Mouse (Mus musculus) forebrain, embryonic 16.5 days (tissue): ENCODE data around the gene Fkbp7. TPM values are rescaled to one million over a fixed set of nuclear protein-coding genes. Genes with fewer than 3 reads are reported as not detected.
"Not testable (repeated sequence)": the region's sequence is repeated elsewhere in the genome, so short reads cannot be mapped to it uniquely, and the experiment has no call there.

Source experiments
- ATAC-seq: fragments of 200-750 bp; cut with Nextera tagmentation; 2 replicates; pipeline ENCODE4 v1.8.0; 2017; ENCODE audit warnings: mild to moderate bottlenecking, moderate library complexity
- H3K27ac ChIP-seq: fragments of 300-500 bp; sonication (generic); 2 replicates; pipeline ENCODE4 v1.5.1; 2014; ENCODE audit warnings: low read length, control low read depth
- H3K27me3 ChIP-seq: fragments of 300-500 bp; sonication (generic); replicated peaks from 2 replicates; pipeline ENCODE4 v1.6.1; 2014; ENCODE audit warnings: low read length; ENCODE audit not compliant: control insufficient read depth, insufficient read depth
- H3K36me3 ChIP-seq: fragments of 300-500 bp; sonication (generic); 2 replicates; pipeline ENCODE4 v1.6.1; 2014; ENCODE audit not compliant: control insufficient read depth, insufficient read depth
- H3K4me1 ChIP-seq: fragments of 300-500 bp; sonication (generic); replicated peaks from 2 replicates; pipeline ENCODE4 v1.6.1; 2014; ENCODE audit warnings: low read length; ENCODE audit not compliant: control insufficient read depth, insufficient read depth
- H3K4me2 ChIP-seq: fragments of 300-500 bp; sonication (generic); 2 replicates; pipeline ENCODE4 v1.6.1; 2014; ENCODE audit warnings: mild to moderate bottlenecking, low read length, control low read depth
- H3K4me3 ChIP-seq: fragments of 300-500 bp; sonication (generic); replicated peaks from 2 replicates; pipeline ENCODE4 v1.5.1; 2014; ENCODE audit warnings: mild to moderate bottlenecking, low read length, control low read depth
- H3K9ac ChIP-seq: fragments of 300-500 bp; sonication (generic); replicated peaks from 2 replicates; pipeline ENCODE4 v1.6.1; 2014; ENCODE audit warnings: low read depth, low read length, control low read depth
- H3K9me3 ChIP-seq: fragments of 300-500 bp; sonication (generic); 2 replicates; pipeline ENCODE4 v1.6.1; 2016; ENCODE audit warnings: low read length; ENCODE audit not compliant: control insufficient read depth
- WGBS: fragments of 180-500 bp; shearing (Covaris S2); extraction: QIAGEN DNeasy Blood & Tissue Kit; methylation state at CpG from one replicate; pipeline ENCODE4 v1.1.7; 2014; 5-methylcytosine and 5-hydroxymethylcytosine counted together
- polyA plus RNA-seq: library from polyadenylated mRNA; unstranded; fragments of >200 nt; fragmentation: Nextera tagmentation; extraction: Ambion mirVana; gene quantifications from 2 replicates; pipeline ENCODE4 v1.2.1, GENCODE M21; 2015

The Fkbp7 gene
- polyA plus RNA-seq, 1 experiment from 2014 or later = 12.4 TPM

DNA sequence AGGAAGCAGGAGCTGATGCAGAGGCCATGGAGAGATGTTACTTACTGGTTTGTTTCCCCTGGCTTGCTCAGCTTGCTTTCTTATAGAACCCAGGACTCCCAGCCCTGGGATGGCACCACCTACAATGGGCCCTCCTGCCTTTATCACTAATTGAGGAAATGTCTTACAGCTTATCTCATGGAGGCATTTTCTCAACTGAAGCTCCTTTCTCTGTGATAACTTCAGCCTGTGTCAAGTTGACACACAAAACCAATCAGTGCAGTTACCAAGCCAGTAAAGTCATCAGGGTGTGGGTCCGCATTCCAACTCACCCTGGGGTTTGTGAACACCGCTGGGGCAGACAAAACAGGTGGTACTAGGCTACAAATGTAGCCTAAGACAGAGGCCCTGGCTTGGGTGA, 50.6 kb downstream of the Fkbp7 start:
- ATAC-seq, H3K4me1 ChIP-seq, H3K9ac ChIP-seq, H3K27me3 ChIP-seq, H3K27ac ChIP-seq, H3K4me2 ChIP-seq, H3K4me3 ChIP-seq, H3K9me3 ChIP-seq: not testable (repeated sequence)
- 98% methylated on average over 2 of the region's 2 CpGs for WGBS
- H3K36me3 ChIP-seq = peaks cover 19% of the 10 kb centered on the region

DNA sequence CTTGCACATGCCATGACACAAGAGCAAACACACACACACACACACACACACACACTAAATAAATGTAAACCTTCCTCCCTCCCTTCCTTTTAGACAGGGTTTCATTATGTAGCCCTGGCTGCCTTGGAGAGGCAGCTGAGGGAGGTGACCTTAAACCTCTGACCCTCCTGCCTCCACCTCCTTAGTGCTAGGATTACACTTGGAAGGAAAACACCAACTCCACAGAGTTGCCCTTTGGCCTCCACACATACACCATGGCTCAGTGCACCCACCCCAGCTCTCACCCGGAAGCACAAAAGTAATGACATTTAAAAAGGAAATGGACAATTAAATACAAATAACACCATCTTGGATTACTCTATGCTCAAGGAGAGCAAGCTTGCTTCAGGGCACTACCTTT, 51.2 kb downstream of the Fkbp7 start:
- 88% methylated on average over 1 of the region's 1 CpGs for WGBS
- H3K4me2 ChIP-seq = no peak overlapping the region
- H3K9ac ChIP-seq = no peak overlapping the region
- no peaks in the 10 kb centered on the region for H3K4me1 ChIP-seq
- no peaks in the 10 kb centered on the region for H3K27me3 ChIP-seq
- H3K9me3 ChIP-seq = peaks cover 3% of the 10 kb centered on the region; the same call in 1 of the 2 replicates
- no peak overlapping the region for H3K27ac ChIP-seq
- no peak overlapping the region for H3K4me3 ChIP-seq
- no peak for ATAC-seq
- peaks cover 15% of the 10 kb centered on the region for H3K36me3 ChIP-seq

DNA sequence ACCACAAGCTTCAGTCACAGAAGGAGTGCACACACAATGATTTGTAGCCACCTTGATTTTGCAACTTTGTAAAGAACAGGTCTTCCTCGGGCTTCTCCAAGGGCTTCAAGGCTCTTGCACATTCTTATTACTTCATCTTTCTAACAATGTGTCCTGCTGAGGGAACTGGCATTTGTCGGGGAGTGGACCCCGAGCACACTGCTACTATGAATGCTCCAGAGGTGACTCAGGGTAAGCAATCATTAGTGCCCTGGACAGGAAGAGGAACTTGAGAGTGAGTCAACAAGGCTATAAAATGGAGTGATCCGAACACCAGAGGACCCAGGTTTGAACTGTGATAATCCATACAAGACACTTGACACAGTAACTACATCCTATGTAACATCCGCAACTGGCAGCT, 52.7 kb downstream of the Fkbp7 start:
- Histone ChIP-seq H3K27me3 (no peaks in the 10 kb centered on the region), H3K4me1 (no peaks in the 10 kb centered on the region), H3K36me3 (peaks cover 8% of the 10 kb centered on the region), H3K4me3 (no peak overlapping the region), H3K4me2 (no peak overlapping the region), H3K9ac (no peak overlapping the region), H3K9me3 (no peaks in the 10 kb centered on the region), H3K27ac (no peak overlapping the region)
- WGBS = 94% methylated on average over 5 of the region's 5 CpGs
- ATAC-seq = no peak

DNA sequence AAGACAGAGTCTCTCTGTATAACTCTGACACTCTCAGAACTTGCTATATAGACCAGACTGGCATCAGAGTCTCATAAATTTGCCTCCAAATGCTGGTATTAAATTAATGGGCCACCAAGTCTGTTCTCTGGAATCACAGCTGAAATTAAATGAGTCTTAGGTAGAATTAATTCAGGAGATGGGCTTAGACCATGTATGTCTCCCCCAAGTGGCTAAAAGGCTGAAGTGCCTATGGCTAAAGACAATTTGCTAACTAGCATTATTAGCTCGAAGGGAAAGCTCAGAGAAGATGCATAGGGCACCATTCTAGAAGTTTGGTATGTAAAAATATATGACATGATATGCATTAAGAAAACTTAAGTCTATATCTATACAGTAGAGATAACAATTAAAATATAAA, 54.8 kb downstream of the Fkbp7 start:
- WGBS = 29% methylated on average over 1 of the region's 1 CpGs
- Histone ChIP-seq H3K27me3 (no peaks in the 10 kb centered on the region), H3K36me3 (no peaks in the 10 kb centered on the region), H3K9me3 (no peaks in the 10 kb centered on the region), H3K27ac (no peak overlapping the region), H3K4me3 (no peak overlapping the region), H3K4me1 (no peaks in the 10 kb centered on the region), H3K4me2 (no peak overlapping the region), H3K9ac (no peak overlapping the region)
- ATAC-seq = peak; percentile 80

Other genes starting within 250 kb of the Fkbp7 start
- 93.4 and 99.7 TPM in 2 replicates for gene Prkra, start 25.1 kb downstream of the Fkbp7 start, polyA plus RNA-seq
- 0.53 and 0.80 TPM in 2 replicates for gene Pjvk, start 24.6 kb downstream of the Fkbp7 start, polyA plus RNA-seq
- gene Plekha3, start 2.2 kb upstream of the Fkbp7 start, polyA plus RNA-seq = 6.8 and 9.5 TPM in 2 replicates